In the genomic region with DNA sequence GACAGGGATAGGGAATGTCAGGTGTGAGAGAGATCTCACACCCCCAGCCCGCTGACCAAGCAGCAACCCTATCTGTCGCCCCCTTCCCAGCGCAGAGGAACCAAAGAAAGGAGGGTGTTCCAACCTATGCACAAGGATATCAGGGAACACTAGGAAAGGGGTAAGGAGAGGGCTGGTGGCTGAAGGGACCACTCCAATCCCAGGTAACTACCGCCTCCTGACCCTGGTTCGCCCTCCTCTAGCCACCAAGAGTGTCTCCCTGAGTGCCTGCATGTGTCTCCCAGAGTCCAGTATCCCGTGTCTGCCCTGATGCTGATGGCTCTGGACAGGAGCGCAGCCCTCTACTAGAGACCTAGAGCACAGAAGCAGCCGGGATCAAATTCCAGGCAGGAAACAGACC, we compare ENCODE assay signal across 10 mouse cellular contexts.
A peak's percentile ranks its signal among the peaks of the same experiment; 100 is the strongest.
DNase-seq lines count a peak whose midpoint lies in the region; ATAC-seq lines count a peak whose summit lies in the region.
"Had no signal": no experiment of that assay in that cellular context is flagged by ENCODE, and none has a peak within 500 bp of the region (broad histone marks: within the 10 kb centered on the region; RNA-seq: fewer than 3 reads in every experiment).

No protein-coding gene starts in this region.

- 0 out of 2 replicates have a peak, but pooled peaks have one; percentile 30 for ATAC-seq in kidney, embryonic 15.5 days (replicated peaks; ENCODE audit: low FRiP score)
- ATAC-seq in embryonic facial prominence, embryonic 14.5 days (ENCODE audit: low read depth), result no peak; the same call in 1 of the 2 replicates
- ATAC-seq in hindbrain, embryonic 16.5 days, result 0 out of 2 replicates have a peak, but pooled peaks have one; percentile 7
- ATAC-seq in neural tube, embryonic 13.5 days (ENCODE audit: low read depth), result peak; percentile 7; the same call in 1 of the 2 replicates

- H3K4me2 ChIP-seq in kidney, embryonic 15.5 days, result peak overlapping the region; percentile 100
- H3K4me2 ChIP-seq in embryonic facial prominence, embryonic 14.5 days (ENCODE audit: low read depth, low read length), result peak overlapping the region; percentile 98
- peak overlapping the region; percentile 91 for H3K4me2 ChIP-seq in hindbrain, embryonic 16.5 days (ENCODE audit: low read length)
- peak overlapping the region; percentile 85 for H3K4me2 ChIP-seq in neural tube, embryonic 13.5 days

- DNase-seq in kidney, adult 18-20 months, result no peak
- DNase-seq in embryonic facial prominence, embryonic 14.5 days (ENCODE audit: low spot score), result no peak
- no peak for DNase-seq in layer of hippocampus, adult 9-10 months (ENCODE audit: low spot score)
- no peak for DNase-seq in MN1 (ENCODE audit: low spot score)
- no peak for DNase-seq in kidney, adult 11 months
- DNase-seq: thymus, postnatal 36 days had no signal

- peaks cover 19% of the 10 kb centered on the region for H3K4me1 ChIP-seq in kidney, embryonic 15.5 days
- H3K4me1 ChIP-seq in embryonic facial prominence, embryonic 14.5 days (ENCODE audit: control insufficient read depth, insufficient read depth, low read length), result peaks cover 13% of the 10 kb centered on the region; the same call in 1 of the 2 replicates
- H3K4me1 ChIP-seq in hindbrain, embryonic 16.5 days (ENCODE audit: control insufficient read depth, insufficient read depth, low read depth, low read length), result peaks cover 12% of the 10 kb centered on the region; the same call in 1 of the 2 replicates
- H3K4me1 ChIP-seq in neural tube, embryonic 13.5 days (replicated peaks), result peaks cover 38% of the 10 kb centered on the region

- no peak overlapping the region for H3K9ac ChIP-seq in kidney, embryonic 15.5 days
- H3K9ac ChIP-seq in embryonic facial prominence, embryonic 14.5 days (ENCODE audit: low read depth, low read length), result peak overlapping the region; percentile 65
- peak overlapping the region; percentile 87 for H3K9ac ChIP-seq in hindbrain, embryonic 16.5 days (ENCODE audit: low read depth, low read length)
- peak overlapping the region; percentile 85 for H3K9ac ChIP-seq in neural tube, embryonic 13.5 days

- peaks cover 60% of the 10 kb centered on the region for H3K27me3 ChIP-seq in kidney, embryonic 15.5 days
- peaks cover 27% of the 10 kb centered on the region for H3K27me3 ChIP-seq in embryonic facial prominence, embryonic 14.5 days (replicated peaks; ENCODE audit: control insufficient read depth, insufficient read depth, low read length)
- H3K27me3 ChIP-seq in hindbrain, embryonic 16.5 days (replicated peaks; ENCODE audit: control insufficient read depth, insufficient read depth, low read length), result no peaks in the 10 kb centered on the region
- H3K27me3 ChIP-seq in neural tube, embryonic 13.5 days, result peaks cover 14% of the 10 kb centered on the region

- 19% methylated on average over 8 of the region's 8 CpGs for WGBS in kidney, embryonic 15.5 days
- WGBS in embryonic facial prominence, embryonic 14.5 days, result 20% methylated on average over 8 of the region's 8 CpGs
- WGBS in hindbrain, embryonic 16.5 days, result 31% methylated on average over 8 of the region's 8 CpGs
- WGBS in neural tube, embryonic 13.5 days, result 33% methylated on average over 8 of the region's 8 CpGs

- peak overlapping the region; percentile 62 for H3K4me3 ChIP-seq in kidney, embryonic 15.5 days (replicated peaks)
- peak overlapping the region; percentile 62 for H3K4me3 ChIP-seq in embryonic facial prominence, embryonic 14.5 days (ENCODE audit: low read depth, low read length)
- H3K4me3 ChIP-seq in hindbrain, embryonic 16.5 days (ENCODE audit: low read length), result peak overlapping the region; percentile 76
- H3K4me3 ChIP-seq in neural tube, embryonic 13.5 days, result peak overlapping the region; percentile 69

- H3K9me3 ChIP-seq in kidney, embryonic 15.5 days (replicated peaks), result no peaks in the 10 kb centered on the region
- H3K9me3 ChIP-seq in embryonic facial prominence, embryonic 14.5 days (ENCODE audit: control insufficient read depth, low read length), result no peaks in the 10 kb centered on the region
- H3K9me3 ChIP-seq in hindbrain, embryonic 16.5 days (ENCODE audit: control insufficient read depth, low read length), result no peaks in the 10 kb centered on the region
- no peaks in the 10 kb centered on the region for H3K9me3 ChIP-seq in neural tube, embryonic 13.5 days

- H3K27ac ChIP-seq in kidney, embryonic 15.5 days, result no peak overlapping the region
- 0 out of 2 replicates have a peak overlapping the region, but pooled peaks have one; percentile 33 for H3K27ac ChIP-seq in embryonic facial prominence, embryonic 14.5 days (replicated peaks; ENCODE audit: low read depth, low read length)
- H3K27ac ChIP-seq in hindbrain, embryonic 16.5 days (ENCODE audit: low read depth, low read length), result peak overlapping the region; percentile 92
- H3K27ac ChIP-seq in neural tube, embryonic 13.5 days (replicated peaks), result peak overlapping the region; percentile 92

- no peaks in the 10 kb centered on the region for H3K36me3 ChIP-seq in kidney, embryonic 15.5 days
- no peaks in the 10 kb centered on the region for H3K36me3 ChIP-seq in embryonic facial prominence, embryonic 14.5 days (ENCODE audit: control insufficient read depth, insufficient read depth, low read length)
- no peaks in the 10 kb centered on the region for H3K36me3 ChIP-seq in hindbrain, embryonic 16.5 days (ENCODE audit: control insufficient read depth, insufficient read depth, low read length)
- H3K36me3 ChIP-seq in neural tube, embryonic 13.5 days, result no peaks in the 10 kb centered on the region
- H3K36me3 ChIP-seq: G1E had no signal
